In genomic region chr6:31845671-31846070, GRCm38 (mm10) we compare ENCODE assay signal across 19 mouse cellular contexts.
"Had no signal": no experiment of that assay in that cellular context is flagged by ENCODE, and none has a peak within 500 bp of the region (broad histone marks: within the 10 kb centered on the region; RNA-seq: fewer than 3 reads in every experiment).

No protein-coding gene starts in this region.

- H3K9ac ChIP-seq: liver, embryonic 14.5 days; lung, embryonic 15.5 days; midbrain, embryonic 13.5 days; midbrain, embryonic 15.5 days; stomach, embryonic 15.5 days had no signal

- DNase-seq: lung, adult 18-20 months; lung, postnatal 14 days; lung, postnatal 36 days; retina, postnatal 1 day; right cerebral cortex, adult 18-20 months; right cerebral cortex, postnatal 25 days; right cerebral cortex, postnatal 4 days; spleen, adult 18-20 months; thymus, postnatal 25 days had no signal

- H3K27me3 ChIP-seq: lung, embryonic 15.5 days; megakaryocyte, embryonic 14.5 days; midbrain, embryonic 13.5 days; midbrain, embryonic 15.5 days; stomach, embryonic 15.5 days had no signal

- ATAC-seq: lung, postnatal 0 days; midbrain, embryonic 13.5 days; midbrain, embryonic 15.5 days had no signal

- H3K4me1 ChIP-seq: lung, embryonic 15.5 days; megakaryocyte, embryonic 14.5 days; midbrain, embryonic 13.5 days; midbrain, embryonic 15.5 days; stomach, embryonic 15.5 days had no signal

- H3K4me3 ChIP-seq: lung, embryonic 15.5 days; megakaryocyte, embryonic 14.5 days; midbrain, embryonic 13.5 days; midbrain, embryonic 15.5 days; stomach, embryonic 15.5 days had no signal

- H3K36me3 ChIP-seq: lung, embryonic 15.5 days; midbrain, embryonic 13.5 days; midbrain, embryonic 15.5 days; stomach, embryonic 15.5 days had no signal

- H3K27ac ChIP-seq: liver, embryonic 14.5 days; lung, embryonic 15.5 days; macrophage; midbrain, embryonic 13.5 days; midbrain, embryonic 15.5 days; stomach, embryonic 15.5 days; stomach, postnatal 0 days had no signal

- H3K9me3 ChIP-seq: lung, embryonic 15.5 days; midbrain, embryonic 13.5 days; midbrain, embryonic 15.5 days; stomach, embryonic 15.5 days had no signal

- H3K4me2 ChIP-seq: lung, embryonic 15.5 days; midbrain, embryonic 11.5 days; midbrain, embryonic 13.5 days; midbrain, embryonic 15.5 days; stomach, embryonic 15.5 days had no signal
